Mouse (Mus musculus) T-helper 17 cell (primary cell): Measurements from ENCODE around the gene Phox2a.

Experiments used
- in situ Hi-C, 2 experiments: fragments of 300-600 bp; cut with MboI, MseI; formaldehyde crosslinking; loops; 1 replicate in 1 of 2; 2 replicates in 1 of 2; pipeline ENCODE4 v1.15.1; 2025; ENCODE audit warnings: high pct_unique_total_duplicates in 2 of 2

Phox2a gene

DNA sequence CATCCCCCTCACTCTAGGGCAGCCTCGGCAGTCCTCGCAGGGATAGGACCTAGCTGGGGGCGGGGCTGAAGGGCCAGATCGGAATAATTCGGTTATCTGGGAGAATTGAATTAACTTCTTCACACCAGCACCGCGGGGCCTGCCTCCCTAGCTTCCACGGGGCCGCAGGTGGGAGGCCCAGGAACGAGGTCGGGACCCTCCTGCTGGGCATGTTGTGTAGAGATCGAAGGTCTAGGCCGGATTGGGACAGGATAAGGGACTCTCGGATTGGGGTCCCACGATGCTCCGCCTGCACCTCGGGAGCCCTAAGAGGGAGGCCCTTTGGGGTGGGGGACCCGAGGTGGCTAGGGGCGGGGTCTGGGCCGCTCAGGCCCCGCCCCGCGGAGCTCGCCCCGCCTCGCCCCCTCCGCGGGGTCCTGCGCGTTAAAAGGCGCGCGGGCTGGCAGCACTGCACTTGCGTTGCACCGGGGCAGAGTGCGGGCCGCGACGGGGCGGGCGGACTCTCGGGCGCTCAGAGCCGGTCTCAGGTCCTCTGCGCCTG lies at the start of gene Phox2a:
Phox2a (plus strand) TSS at position 453 of the 541 bp plus-strand sequence.
- in situ Hi-C loops, result loop anchor here in 1 of 2 experiments (10.0 kb wide), 1 partner anchor 1783 kb away; no protein-coding TSS in a partner anchor

DNA sequence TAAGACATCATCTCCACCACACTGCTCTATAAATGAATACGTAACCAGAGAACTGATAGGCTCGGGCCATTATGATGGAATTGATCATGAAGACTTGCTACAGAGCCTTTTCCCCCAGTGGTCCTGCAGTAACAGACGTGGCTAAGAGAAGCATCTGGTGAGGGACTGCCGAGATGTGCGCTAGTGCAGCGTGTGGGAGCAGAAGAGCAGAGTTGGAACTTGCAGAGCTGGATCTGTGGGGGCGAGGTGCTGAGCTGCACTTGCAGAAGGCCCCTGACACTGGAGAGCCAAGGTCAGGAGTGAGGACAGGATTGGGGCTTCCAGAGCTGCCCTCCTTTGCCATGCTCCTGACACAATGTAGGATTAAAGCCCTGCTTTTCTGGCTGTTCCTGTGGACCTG lies 48.1 kb upstream of the Phox2a start:
- in situ Hi-C loops, result no loop called here

DNA sequence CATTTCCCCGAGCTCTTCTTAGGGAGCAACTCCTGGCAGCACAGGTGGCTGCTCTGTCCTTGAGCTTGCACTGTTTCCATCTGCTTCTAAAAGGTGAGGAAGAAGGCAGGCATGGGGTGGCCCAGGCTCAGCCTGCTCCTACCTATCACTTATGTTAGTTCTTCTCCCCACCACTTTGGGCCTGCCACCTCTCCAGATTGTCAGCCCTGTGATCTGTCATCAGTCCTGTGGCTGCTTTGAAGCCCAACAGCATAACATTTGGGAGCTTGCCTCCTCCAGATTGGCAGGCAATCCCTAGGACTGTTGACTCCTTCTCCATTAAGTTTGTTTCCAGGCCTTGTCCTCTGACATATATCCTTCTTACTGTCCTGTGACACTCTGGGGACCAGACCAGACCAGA lies 46.5 kb upstream of the Phox2a start:
- in situ Hi-C loops, result no loop called here

DNA sequence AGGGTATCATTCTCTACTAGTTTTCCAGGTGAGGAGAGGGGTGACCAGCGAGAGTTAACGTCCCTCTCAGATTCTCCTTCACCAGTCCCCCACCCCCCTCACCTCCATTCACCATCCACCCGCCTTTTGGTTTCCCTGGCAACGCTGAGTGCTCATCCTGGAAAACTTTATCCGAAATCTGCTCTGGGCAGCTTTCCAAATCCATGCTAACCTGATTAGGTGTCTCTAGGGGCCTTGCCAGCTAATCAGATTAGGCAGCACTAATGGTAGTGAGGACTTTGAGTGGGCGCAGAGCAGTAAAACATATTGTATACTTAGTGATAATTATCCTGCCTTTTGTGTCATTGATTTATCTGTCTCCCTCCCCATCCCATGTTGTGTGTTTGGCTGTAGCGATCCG lies 45.4 kb upstream of the Phox2a start:
- in situ Hi-C loops, result no loop called here

DNA sequence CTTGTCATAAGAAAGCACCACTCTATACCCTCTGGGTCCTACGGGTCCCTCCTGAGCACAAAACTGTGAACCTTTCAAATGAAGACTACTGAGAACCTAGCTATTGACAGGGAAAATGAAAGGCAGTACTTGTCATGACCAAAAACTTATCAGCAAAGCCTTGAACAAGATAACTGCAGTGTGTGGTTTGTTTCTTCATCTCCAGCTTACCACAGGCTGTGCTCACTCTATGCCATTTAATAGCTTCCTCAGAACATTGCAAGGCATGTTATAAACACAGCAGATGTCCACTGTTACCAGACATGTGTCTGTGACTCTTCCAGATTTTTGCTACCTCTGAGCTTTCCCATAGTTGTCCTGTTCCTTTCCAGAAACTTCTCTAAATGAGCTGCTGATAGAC lies 41.1 kb upstream of the Phox2a start:
- in situ Hi-C loops, result no loop called here

DNA sequence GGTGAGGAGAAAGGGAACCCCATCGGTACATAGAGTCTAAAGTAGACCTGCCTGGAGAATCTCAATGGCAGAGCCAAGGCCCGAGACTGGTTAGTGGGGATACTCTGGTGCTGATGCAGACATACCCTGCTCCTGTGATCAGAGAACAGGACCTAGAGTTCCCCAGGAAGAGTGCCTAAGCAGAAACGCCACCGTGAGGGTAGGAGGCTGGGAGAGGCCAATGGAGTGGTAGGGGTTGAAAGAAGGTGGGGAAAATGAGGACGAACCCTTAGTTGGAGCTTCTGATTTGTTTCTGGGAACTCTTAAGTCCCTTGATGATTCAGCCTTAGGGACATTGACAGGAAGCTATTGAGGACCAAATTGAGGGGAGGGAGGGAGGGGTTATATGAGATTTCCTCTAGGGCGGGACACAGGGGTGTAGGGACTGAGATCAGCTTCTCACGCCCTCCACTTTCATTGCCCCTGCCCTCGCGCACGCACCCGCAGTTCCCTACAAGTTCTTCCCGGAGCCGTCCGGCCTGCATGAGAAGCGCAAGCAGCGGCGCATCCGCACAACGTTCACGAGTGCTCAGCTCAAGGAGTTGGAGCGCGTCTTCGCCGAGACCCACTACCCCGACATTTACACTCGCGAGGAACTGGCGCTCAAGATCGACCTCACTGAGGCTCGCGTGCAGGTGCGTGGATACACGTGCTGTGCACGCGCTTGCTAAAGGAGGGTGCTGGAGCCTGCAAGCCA lies 2.4 kb downstream of the Phox2a start:
- in situ Hi-C loops, result loop anchor here in 1 of 2 experiments (5.0 kb wide), 1 partner anchor 138 kb away; no protein-coding TSS in a partner anchor

DNA sequence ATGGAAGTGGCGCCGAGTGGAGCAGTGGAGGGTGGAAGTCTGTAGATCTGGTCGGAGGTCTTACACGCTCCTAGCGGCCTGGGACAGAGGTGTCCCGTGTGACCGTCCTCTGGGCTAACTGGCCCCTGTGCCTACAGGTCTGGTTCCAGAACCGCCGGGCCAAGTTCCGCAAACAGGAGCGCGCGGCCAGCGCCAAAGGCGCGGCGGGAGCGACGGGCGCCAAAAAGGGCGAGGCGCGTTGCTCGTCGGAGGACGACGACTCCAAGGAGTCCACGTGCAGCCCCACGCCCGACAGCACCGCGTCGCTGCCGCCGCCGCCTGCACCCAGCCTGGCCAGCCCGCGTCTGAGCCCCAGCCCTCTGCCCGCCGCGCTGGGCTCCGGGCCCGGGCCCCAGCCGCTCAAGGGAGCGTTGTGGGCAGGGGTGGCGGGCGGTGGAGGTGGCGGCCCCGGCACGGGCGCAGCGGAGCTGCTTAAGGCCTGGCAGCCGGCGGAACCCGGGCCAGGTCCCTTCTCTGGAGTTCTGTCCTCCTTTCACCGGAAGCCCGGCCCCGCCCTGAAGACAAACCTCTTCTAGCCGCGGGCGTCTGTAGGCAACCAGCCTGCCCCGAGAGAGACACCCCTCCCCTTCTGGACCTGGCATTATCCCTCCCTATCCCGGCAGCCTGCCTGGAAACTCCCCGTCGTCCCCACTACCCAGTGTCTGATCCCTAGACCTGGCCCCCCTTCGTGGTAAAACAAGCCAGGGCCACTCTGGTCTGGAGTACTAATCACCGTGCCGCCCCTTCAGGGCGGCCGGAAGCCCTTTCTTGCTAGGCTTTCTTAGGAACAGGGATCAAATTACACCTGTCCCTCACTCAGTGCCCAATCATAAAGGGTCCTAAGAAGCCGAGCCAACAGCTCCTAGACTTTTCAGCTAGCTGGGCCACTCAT lies 3.7 kb downstream of the Phox2a start:
- in situ Hi-C loops, result loop anchor here in 1 of 2 experiments (5.0 kb wide), 1 partner anchor 140 kb away; no protein-coding TSS in a partner anchor

DNA sequence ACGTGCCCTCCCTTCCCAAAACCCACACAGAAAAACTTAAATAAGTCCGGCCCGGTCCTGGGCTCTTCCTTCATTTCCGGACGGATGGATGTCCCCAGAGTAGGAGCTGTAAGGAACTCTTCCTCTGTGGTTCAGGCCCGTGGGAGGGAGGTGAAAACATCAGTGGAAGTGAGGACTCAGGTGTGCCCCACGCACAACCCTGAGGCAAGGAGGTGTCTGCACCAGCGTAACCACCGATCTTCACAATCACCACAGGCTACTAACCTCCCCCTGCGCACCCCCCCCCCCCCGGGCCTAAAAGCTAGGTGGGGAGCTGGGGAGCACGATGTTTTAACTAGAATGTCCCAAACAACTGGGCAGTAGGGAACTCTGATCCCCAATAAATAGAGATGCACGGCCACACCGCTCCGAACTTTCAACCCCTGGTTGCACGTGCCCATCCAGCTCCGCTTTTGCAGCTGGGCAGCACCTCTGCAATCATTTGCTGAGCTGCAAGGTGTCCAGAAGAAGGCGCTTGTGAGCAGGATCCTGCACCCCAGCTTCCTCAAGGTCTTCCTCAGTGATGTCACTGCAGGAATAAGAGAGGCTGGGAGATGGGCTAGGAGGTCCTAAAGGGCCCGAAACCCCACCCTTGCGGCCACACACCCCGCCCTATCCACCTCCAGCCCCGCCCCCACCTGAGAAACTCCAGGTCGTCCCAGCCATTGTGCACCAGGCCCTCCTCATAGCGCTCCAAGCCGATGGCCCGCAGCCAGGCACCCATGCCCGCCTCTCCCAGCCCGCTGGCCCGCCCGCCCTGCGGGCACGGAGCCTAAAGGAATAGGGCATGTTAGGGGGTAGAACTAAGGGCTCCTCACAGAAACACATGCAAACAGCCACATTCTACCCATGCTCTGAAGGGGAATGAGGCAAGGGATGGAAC lies 5.0 kb downstream of the Phox2a start:
- in situ Hi-C loops, result loop anchor here in 1 of 2 experiments (5.0 kb wide), 1 partner anchor 141 kb away; no protein-coding TSS in a partner anchor

DNA sequence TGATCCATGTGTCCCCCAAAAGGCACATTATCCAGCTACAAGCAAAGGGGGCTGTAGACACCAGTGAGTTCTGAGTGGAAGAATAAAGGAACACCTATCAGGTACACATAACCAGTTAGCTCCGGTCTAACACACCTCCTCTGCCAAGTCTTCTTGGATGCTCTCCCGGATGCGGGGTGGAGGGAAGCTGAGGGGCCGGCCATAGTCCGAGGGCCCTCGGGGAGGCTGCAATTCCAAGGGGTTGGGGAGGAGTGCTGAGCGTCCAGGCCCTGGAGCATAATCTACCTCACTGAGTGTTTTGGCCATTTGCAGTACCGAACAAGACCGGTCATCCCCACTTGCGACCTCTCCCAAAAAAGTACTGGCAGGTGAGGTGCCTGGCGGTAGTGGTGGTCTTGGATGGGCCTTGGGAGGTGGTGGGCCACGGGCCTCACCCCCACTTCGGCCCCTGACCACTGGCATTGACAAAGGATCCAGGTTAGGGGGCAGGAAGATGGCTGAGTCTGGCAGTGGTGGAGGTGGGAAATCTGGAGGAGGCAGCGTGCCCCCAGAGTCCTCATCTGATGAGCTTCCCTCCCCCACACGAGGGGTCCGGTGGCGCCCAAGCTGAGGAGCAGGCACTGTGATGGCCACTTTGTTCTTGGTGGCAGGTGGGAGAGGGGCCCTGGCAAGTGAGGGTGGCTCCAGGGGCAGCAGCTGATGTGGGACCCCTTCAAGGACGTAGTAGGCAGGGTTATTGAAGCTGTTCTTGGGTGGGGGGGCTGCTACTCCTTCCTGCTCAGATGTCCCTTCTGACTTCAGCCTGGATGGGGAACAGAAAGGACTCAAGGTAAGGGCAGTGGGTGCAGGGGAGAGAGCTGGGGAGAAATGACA lies 5.9 kb downstream of the Phox2a start:
- in situ Hi-C loops, result loop anchor here in 1 of 2 experiments (5.0 kb wide), 1 partner anchor 142 kb away; no protein-coding TSS in a partner anchor

DNA sequence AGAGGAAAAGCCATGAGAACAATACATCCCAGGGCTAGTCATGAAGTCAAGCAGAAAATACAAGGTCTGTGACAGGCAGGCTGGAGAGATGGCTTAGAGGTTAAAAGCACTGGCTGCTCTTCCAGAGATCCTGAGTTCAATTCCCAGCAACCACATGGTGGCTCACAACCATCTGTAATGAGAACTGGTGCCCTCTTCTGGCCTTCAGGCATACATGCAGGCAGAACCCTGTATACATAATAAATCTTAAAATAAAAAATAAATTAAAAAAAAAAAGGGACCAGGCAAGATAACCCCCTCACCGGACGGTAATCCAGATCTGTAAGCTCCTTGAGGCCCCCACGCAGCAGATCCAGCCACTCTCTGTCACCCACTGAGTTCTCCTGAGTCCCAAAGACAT lies 12.3 kb downstream of the Phox2a start:
- in situ Hi-C loops, result loop anchor here (10.0 to 25.0 kb wide), 2 partner anchors 168 to 954 kb away; partner anchors contain the start of gene Clpb (in 1 of the 2)

DNA sequence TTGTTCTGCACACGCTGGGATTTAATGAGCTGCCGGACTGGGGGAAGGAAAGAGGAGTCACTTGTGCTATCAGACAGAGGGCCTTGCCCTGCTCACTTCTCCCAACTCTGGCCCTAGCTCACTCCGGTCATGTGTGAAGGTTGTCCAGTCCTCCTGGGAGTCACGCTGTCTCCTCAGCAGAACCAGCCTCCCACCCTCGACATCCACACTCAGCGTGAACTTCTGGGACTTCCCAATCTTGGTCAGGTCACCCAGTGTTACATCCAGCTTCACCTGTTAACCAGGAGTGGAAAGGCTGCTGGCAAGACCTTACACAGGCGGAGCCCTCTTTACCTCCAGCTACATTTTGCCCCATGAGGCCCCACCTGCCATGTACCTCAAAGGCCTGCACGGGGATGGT lies 13.3 kb downstream of the Phox2a start:
- in situ Hi-C loops, result loop anchor here (10.0 to 25.0 kb wide), 2 partner anchors 169 to 953 kb away; partner anchors contain the start of gene Clpb (in 1 of the 2)

DNA sequence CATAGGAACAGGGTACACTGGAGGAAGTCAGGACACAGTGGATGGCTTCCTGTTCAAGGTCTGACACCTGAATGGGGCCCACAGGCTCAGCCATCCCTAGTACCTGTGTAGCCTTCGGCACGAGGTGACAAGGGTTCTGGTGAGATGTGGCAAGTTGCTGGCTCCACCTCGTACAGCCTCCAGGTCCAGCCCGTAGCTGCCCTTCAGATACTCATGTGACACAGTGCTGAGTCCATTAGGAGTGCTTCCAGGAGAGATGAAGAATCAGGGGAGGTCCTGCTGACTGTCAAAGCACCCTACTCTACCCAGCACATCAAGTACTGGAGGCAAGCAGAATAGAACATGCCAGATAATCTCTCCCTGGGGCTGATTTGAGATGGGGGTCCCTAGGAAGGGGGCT lies 14.3 kb downstream of the Phox2a start:
- in situ Hi-C loops, result loop anchor here (10.0 to 25.0 kb wide), 2 partner anchors 170 to 952 kb away; partner anchors contain the start of gene Clpb (in 1 of the 2)

DNA sequence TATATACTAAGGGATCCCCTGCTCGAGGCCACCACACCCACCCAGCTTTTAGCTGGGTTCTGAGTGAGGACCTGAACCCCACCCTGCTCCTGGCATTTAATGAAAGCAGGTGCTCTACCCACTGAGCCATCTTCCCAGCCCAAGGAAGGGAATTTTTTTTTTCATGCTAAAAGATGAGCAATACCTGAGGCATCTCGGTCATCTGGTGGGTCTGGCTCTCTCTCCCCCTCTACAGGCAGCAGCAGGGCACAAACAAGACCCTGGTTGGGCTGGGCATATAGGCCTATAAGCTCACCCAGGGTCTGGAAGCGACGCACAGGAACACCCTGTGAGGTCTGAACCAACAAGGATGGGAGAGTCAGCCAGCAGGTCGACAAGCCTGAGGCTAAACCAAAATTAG lies 15.2 kb downstream of the Phox2a start:
- in situ Hi-C loops, result loop anchor here (10.0 to 25.0 kb wide), 2 partner anchors 171 to 951 kb away; partner anchors contain the start of gene Clpb (in 1 of the 2)

DNA sequence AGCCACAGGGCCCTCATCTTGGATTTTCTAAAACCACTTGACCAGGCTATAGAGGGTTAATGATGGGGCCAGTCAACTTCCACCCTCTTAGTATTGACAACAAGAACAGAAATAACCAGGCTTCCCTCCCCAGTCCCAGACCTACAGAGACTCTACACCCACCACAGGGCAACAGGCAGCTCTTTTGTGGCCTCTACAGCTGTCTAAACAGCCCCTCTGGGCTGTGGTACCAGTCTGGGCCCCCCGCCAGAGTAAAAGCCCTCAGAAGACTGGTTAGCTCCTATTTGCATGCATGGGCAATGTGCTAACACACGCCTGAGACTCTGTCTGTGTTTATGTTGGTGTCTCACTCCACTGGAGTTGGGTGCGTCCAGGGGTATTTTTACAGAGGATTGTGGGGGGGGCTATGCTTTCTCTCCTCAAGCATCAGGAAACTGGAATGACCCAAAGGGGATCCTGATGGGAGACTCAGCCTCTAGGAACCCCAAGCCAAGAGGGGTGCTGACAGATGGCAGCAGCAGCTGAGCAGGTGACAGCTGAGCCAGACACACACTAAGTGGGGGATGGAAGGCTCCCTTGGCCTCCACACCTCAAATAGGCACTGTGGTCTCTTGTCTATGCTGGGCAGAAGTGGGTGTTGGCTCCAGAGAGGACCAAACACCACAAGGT lies 15.9 kb downstream of the Phox2a start:
- in situ Hi-C loops, result loop anchor here (10.0 to 25.0 kb wide), 2 partner anchors 172 to 951 kb away; partner anchors contain the start of gene Clpb (in 1 of the 2)

DNA sequence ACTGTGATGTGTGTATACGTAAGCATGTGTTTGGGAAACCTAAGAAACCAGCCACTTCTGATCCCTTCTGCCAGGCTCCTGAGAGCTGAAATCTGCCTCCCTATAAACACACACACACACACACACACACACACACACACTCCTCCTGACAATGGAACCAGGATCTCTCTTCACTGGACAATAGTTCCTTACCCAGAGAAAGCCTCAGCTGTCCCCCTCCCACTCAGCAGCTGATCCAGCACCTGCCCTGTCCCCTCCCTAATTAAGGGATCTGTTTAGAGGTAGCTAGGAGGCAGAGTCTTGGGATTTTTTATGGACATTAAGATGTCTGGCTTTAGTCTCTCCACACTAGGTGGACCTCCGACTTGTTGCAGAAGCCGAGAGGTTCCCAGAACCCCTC lies 16.8 kb downstream of the Phox2a start:
- in situ Hi-C loops, result loop anchor here (10.0 to 25.0 kb wide), 2 partner anchors 173 to 950 kb away; partner anchors contain the start of gene Clpb (in 1 of the 2)

DNA sequence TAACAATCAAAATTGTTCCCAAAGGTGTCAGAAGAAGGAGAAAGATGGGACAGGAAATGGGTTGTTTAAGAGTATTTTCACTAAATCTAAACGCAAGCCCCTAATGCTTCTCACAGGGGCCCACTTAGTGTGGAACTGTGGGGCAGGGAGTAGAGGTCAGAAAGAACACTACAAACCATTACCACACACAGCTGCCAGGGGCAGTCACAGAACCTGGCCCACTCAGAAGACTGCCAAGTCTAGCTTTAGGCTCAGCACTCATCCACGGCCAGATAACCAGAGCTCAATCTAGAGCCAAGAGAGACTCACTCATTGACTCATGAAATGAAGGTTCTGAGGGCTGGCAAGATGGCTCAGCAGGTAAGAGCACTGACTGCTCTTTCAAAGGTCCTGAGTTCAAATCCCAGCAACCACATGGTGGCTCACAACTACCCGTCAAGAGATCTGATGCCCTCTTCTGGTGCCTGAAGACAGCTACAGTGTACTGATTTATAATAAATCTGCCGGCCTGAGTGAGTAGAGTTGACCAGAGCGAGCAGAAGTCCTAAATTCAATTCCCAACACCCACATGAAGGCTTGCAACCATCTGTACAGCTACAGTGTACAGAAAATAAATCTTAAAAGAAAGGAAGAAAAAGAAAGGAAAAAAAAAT lies 17.5 kb downstream of the Phox2a start:
- in situ Hi-C loops, result loop anchor here (10.0 to 25.0 kb wide), 2 partner anchors 173 to 949 kb away; partner anchors contain the start of gene Clpb (in 1 of the 2)

DNA sequence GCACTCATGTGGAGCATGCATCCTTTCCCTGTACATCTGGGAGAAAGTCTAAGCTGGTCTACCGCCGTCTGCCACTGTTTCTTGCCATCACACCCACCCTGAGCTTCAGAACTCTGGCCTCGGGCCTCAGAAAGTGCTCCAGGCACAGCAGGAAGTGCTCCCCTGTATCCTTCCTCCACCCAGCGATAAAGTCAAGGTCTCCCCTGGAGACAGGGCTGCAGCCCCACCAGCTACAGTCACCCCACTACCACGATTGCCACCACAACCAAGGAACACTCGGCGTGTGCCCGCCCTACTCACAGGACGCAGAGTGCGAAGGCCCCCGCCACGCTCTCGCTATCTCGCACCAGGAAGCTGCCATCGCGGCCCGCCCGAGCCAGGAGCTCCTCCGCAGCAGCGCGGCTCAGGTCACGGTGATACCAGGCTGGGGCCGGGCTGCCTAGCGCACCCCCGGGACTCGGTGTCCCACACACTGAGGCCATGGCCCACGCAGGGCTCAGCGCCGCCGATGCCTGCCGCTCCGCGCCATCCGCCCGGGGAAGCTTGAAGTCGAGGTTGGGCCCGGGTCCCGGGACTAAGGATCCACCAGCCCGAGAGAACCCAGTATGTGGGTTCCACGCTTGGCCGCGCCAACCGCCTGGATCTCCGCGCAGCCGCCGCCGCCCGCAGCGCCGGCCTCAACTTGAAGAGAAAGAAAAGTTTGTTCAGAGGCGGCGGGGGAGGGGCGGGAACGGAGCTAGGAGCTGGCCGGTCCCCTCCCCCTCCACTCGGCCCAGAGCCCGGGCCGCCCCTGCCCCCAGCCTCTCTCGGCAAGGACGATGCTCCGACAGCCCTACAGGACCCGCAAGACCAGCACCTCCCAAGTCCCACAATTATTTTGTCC lies 18.4 kb downstream of the Phox2a start:
- in situ Hi-C loops, result loop anchor here (10.0 to 25.0 kb wide), 2 partner anchors 174 to 948 kb away; partner anchors contain the start of gene Clpb (in 1 of the 2)
